Mouse (Mus musculus) neural tube, embryonic 14.5 days (tissue): ENCODE results near the gene Senp3. TPM values are rescaled to one million over a fixed set of nuclear protein-coding genes. Genes with fewer than 3 reads are reported as not detected.

Source experiments
- ATAC-seq: fragments of 200-750 bp; cut with Nextera tagmentation; 2 replicates; pipeline ENCODE4 v1.8.0; 2017; ENCODE audit warnings: low read depth, mild to moderate bottlenecking, moderate TSS enrichment, moderate library complexity
- H3K27ac ChIP-seq: fragments of 300-500 bp; sonication (generic); 2 replicates; pipeline ENCODE4 v1.5.1; 2014; ENCODE audit warnings: low read depth, mild to moderate bottlenecking, control low read depth, low read length, moderate library complexity, mixed read lengths
- H3K27me3 ChIP-seq: fragments of 300-500 bp; sonication (generic); 2 replicates; pipeline ENCODE4 v1.6.1; 2014; ENCODE audit warnings: low read length; ENCODE audit not compliant: control insufficient read depth, insufficient read depth
- H3K36me3 ChIP-seq: fragments of 300-500 bp; sonication (generic); 2 replicates; pipeline ENCODE4 v1.6.1; 2014; ENCODE audit warnings: low read length, mixed read lengths; ENCODE audit not compliant: control insufficient read depth, insufficient read depth
- H3K4me1 ChIP-seq: fragments of 300-500 bp; sonication (generic); 2 replicates; pipeline ENCODE4 v1.6.1; 2014; ENCODE audit warnings: low read length; ENCODE audit not compliant: control insufficient read depth, insufficient read depth
- H3K4me2 ChIP-seq: fragments of 300-500 bp; sonication (generic); 2 replicates; pipeline ENCODE4 v1.6.1; 2014; ENCODE audit warnings: mild to moderate bottlenecking, low read depth, low read length, control low read depth
- H3K4me3 ChIP-seq: fragments of 300-500 bp; sonication (generic); 2 replicates; pipeline ENCODE4 v1.5.1; 2014; ENCODE audit warnings: low read depth, low read length, control low read depth, mixed read lengths
- H3K9ac ChIP-seq: fragments of 300-500 bp; sonication (generic); replicated peaks from 2 replicates; pipeline ENCODE4 v1.6.1; 2014; ENCODE audit warnings: low read depth, mild to moderate bottlenecking, control low read depth, low read length, mixed read lengths
- H3K9me3 ChIP-seq: fragments of 300-500 bp; sonication (generic); 2 replicates; pipeline ENCODE4 v1.6.1; 2016; ENCODE audit warnings: low read length; ENCODE audit not compliant: control insufficient read depth
- WGBS: fragments of 180-500 bp; shearing (Covaris S2); extraction: QIAGEN DNeasy Blood & Tissue Kit; methylation state at CpG from one replicate; pipeline ENCODE4 v1.1.7; 2014; 5-methylcytosine and 5-hydroxymethylcytosine counted together
- polyA plus RNA-seq: library from polyadenylated mRNA; unstranded; fragments of >200 nt; fragmentation: Nextera tagmentation; extraction: Ambion mirVana; gene quantifications from 2 replicates; pipeline ENCODE4 v1.2.1, GENCODE M21; 2014

Senp3 gene
- polyA plus RNA-seq, 1 experiment from 2014 or later = 116 TPM

DNA sequence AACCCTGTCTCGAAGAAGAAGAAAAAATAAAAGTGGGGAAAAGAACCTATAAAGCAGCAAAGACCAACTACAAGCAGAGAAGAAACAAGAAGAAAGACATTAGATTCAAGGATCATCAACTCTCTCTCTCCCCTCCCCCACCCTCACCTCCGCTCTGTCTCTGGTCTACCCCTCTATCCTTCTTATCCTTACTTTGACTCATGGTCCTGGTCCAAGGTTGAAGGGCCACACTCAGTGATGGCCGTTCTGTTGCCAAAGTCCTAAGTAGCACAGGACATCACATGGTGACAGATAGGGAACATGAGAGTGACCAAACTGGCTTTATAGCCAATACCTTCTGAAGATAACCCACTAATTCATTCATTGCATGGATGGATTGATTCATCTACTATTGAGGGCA, 15.5 kb upstream of the Senp3 start:
- Histone ChIP-seq H3K27me3 (no peaks in the 10 kb centered on the region), H3K9ac (no peak overlapping the region), H3K4me3 (no peak overlapping the region), H3K4me2 (no peak overlapping the region), H3K36me3 (no peaks in the 10 kb centered on the region), H3K27ac (no peak overlapping the region), H3K9me3 (no peaks in the 10 kb centered on the region), H3K4me1 (peaks cover 10% of the 10 kb centered on the region; the same call in 1 of the 2 replicates)
- 96% methylated on average over 3 of the region's 3 CpGs for WGBS
- ATAC-seq = no peak

GRCm38 (mm10) chr11:69695361-69696181, 13.7 kb upstream of the Senp3 start, which contains the start of the genes Tnfsf12 and Tnfsfm13:
Tnfsf12 (minus strand) TSS chr11:69695849.
Tnfsfm13 (minus strand) TSS chr11:69696098.
- H3K4me3 ChIP-seq = peak within 1 kb of the TSS; percentile 40
- H3K9ac ChIP-seq = peak within 1 kb of the TSS; percentile 64
- no peaks in the 10 kb centered on the region for H3K36me3 ChIP-seq
- no peaks in the 10 kb centered on the region for H3K9me3 ChIP-seq
- under 1% methylated on average over 40 of the region's 41 CpGs for WGBS
- H3K27ac ChIP-seq = no peak within 1 kb of the TSS
- peaks cover 10% of the 10 kb centered on the region; the same call in 1 of the 2 replicates for H3K4me1 ChIP-seq
- peak within 1 kb of the TSS; percentile 81 for H3K4me2 ChIP-seq
- ATAC-seq = 0 out of 2 replicates have a peak, but pooled peaks have one; percentile 44
- H3K27me3 ChIP-seq = no peaks in the 10 kb centered on the region

DNA sequence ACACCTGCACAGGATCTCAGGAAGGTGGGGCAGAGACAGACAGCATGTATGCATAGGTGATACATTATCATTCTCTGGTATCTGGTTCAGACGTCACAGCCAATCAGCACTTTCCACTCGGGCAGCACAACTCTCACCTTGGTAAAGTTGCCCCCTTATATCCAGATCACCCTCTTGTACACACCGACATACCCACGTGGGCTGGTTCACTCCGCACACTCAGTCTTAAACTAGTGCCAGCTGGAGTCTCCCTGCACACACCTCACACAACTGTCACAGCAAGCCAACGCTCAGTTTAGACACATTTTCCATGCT, 13.1 kb upstream of the Senp3 start:
- no peak overlapping the region for H3K27ac ChIP-seq

GRCm38 (mm10) chr11:69693421-69693965, 11.6 kb upstream of the Senp3 start:
- WGBS = 63% methylated on average over 11 of the region's 11 CpGs

More for the DNA sequence above, 13.1 kb upstream of the Senp3 start:
- Histone ChIP-seq H3K36me3 (no peaks in the 10 kb centered on the region), H3K4me3 (peak overlapping the region; percentile 40), H3K4me2 (peak overlapping the region; percentile 81), H3K4me1 (peaks cover 10% of the 10 kb centered on the region; the same call in 1 of the 2 replicates), H3K27me3 (no peaks in the 10 kb centered on the region), H3K9me3 (no peaks in the 10 kb centered on the region), H3K9ac (peak overlapping the region; percentile 64)
- no peak for ATAC-seq
- 24% methylated on average over 6 of the region's 6 CpGs for WGBS

DNA sequence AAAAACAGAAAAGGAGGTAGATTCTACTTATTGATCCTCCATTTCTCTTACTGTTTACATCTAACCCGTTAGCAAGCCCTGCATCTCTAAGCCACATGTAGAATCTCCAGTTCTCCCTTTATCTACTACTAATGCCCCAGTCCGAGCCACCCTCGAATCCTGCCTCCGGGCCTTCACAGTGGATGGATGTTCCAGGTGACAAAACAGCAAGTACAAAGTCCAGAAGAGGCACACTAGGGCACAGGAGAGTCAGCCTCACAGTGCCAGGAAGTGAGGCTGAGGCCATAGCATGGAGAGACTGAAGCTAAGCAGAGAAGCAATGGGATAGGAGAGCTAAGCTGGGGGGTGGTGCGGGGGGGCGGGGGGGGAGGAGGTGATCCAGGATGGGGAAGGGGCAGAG, 11.0 kb upstream of the Senp3 start:
- Histone ChIP-seq H3K9ac (no peak overlapping the region), H3K27ac (no peak overlapping the region), H3K36me3 (no peaks in the 10 kb centered on the region), H3K4me1 (peaks cover 10% of the 10 kb centered on the region; the same call in 1 of the 2 replicates), H3K27me3 (no peaks in the 10 kb centered on the region), H3K9me3 (no peaks in the 10 kb centered on the region), H3K4me2 (no peak overlapping the region), H3K4me3 (no peak overlapping the region)
- no peak for ATAC-seq
- WGBS = 93% methylated on average over 6 of the region's 6 CpGs

More at GRCm38 (mm10) chr11:69693421-69693965, 11.6 kb upstream of the Senp3 start:
- no peaks in the 10 kb centered on the region for H3K27me3 ChIP-seq
- H3K4me3 ChIP-seq = no peak overlapping the region
- no peaks in the 10 kb centered on the region for H3K9me3 ChIP-seq
- H3K36me3 ChIP-seq = no peaks in the 10 kb centered on the region
- no peak overlapping the region for H3K4me2 ChIP-seq
- no peak overlapping the region for H3K27ac ChIP-seq
- no peak for ATAC-seq
- H3K9ac ChIP-seq = no peak overlapping the region
- H3K4me1 ChIP-seq = peaks cover 10% of the 10 kb centered on the region; the same call in 1 of the 2 replicates

GRCm38 (mm10) chr11:69692196-69692811, 10.4 kb upstream of the Senp3 start:
- H3K4me2 ChIP-seq = no peak overlapping the region
- no peak for ATAC-seq

DNA sequence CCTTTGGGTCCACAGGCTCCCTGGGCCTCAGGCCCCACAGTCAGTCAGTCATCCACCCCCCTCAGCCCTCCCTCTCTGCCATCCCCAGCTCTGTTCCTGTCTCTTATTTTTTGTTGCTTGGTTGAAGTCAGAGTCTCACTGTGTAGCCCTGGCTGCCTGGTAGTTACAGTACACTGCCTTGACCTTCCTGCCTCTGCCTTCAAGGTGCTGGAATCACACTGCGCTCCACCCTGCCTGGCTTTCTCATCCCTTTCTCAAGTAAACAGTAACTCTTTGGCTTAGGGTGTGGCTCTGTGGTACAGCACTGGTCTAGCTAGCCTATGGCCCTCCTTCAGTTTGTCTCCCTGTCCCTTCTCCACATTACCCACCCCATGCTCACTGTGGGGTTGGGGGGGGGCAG, 8.0 kb upstream of the Senp3 start:
- H3K4me2 ChIP-seq = no peak overlapping the region
- 95% methylated on average over 1 of the region's 1 CpGs for WGBS

More at GRCm38 (mm10) chr11:69692196-69692811, 10.4 kb upstream of the Senp3 start:
- Histone ChIP-seq H3K27me3 (no peaks in the 10 kb centered on the region), H3K4me3 (no peak overlapping the region), H3K9ac (no peak overlapping the region), H3K4me1 (peaks cover 10% of the 10 kb centered on the region; the same call in 1 of the 2 replicates), H3K36me3 (no peaks in the 10 kb centered on the region), H3K27ac (no peak overlapping the region), H3K9me3 (no peaks in the 10 kb centered on the region)
- whole genome bisulfite sequencing = 78% methylated on average over 9 of the region's 9 CpGs

GRCm38 (mm10) chr11:69687061-69687460, 5.2 kb upstream of the Senp3 start:
- Histone ChIP-seq H3K27ac (no peak overlapping the region), H3K9me3 (no peaks in the 10 kb centered on the region), H3K4me2 (no peak overlapping the region), H3K4me3 (no peak overlapping the region), H3K4me1 (0 out of 2 replicates have a peak, but pooled peaks cover 3% of the 10 kb centered on the region), H3K9ac (no peak overlapping the region), H3K36me3 (no peaks in the 10 kb centered on the region), H3K27me3 (no peaks in the 10 kb centered on the region)
- no peak for ATAC-seq
- 59% methylated on average over 5 of the region's 5 CpGs for WGBS

More for the DNA sequence above, 8.0 kb upstream of the Senp3 start:
- Histone ChIP-seq H3K27ac (no peak overlapping the region), H3K36me3 (no peaks in the 10 kb centered on the region), H3K9ac (no peak overlapping the region), H3K4me3 (no peak overlapping the region), H3K4me1 (0 out of 2 replicates have a peak, but pooled peaks cover 3% of the 10 kb centered on the region), H3K27me3 (no peaks in the 10 kb centered on the region), H3K9me3 (no peaks in the 10 kb centered on the region)
- no peak for ATAC-seq
